Mouse (Mus musculus) layer of hippocampus, postnatal 14 days (tissue): Measurements from ENCODE around the gene Cga. TPM values are rescaled to one million over a fixed set of nuclear protein-coding genes. Genes with fewer than 3 reads are reported as not detected.

Experiments
- total RNA-seq, 2 experiments: library from RNA; stranded (reverse); gene quantifications; 2 replicates each; pipeline ENCODE4 v1.2.3; 2021

Cga gene
- total RNA-seq, 2 experiments from 2014 or later, result not detected

Other genes with a start within 250 kb of the Cga start
- gene Slc35a1, start 206.3 kb upstream of the Cga start, total RNA-seq, result 10 to 100 TPM; 22.4 to 25.0 TPM
- gene Cfap206, start 163.6 kb upstream of the Cga start, total RNA-seq, result 1 to 10 TPM; 2.7 to 3.0 TPM
- not detected for gene Gm136, start 137.5 kb upstream of the Cga start, total RNA-seq
- 10 to 100 TPM; 24.2 to 25.9 TPM for gene Smim8, start 115.4 kb upstream of the Cga start, total RNA-seq
- 10 to 100 TPM; 23.8 to 25.3 TPM for gene Zfp292, start 10.8 kb upstream of the Cga start, total RNA-seq